Mouse (Mus musculus) CH12.LX (cell line): ENCODE data around the gene Ddb2.

Experiments used
- CTCF ChIP-seq, 2 experiments: IDR thresholded peaks in 1 of 2; conservative IDR thresholded peaks in 1 of 2; 2 replicates each; pipeline ENCODE4 v1.5.1; 2011 to 2012; ENCODE audit warnings: low read depth in 2 of 2, low read length in 2 of 2, improper control_type of control experiment in 1 of 2, inconsistent platforms in 1 of 2, mild to moderate bottlenecking in 1 of 2, moderate library complexity in 1 of 2
- EP300 ChIP-seq: IDR thresholded peaks from 2 replicates; pipeline ENCODE4 v1.6.1; 2011; ENCODE audit warnings: low read length, improper control_type of control experiment
- GABPA ChIP-seq: IDR thresholded peaks from 2 replicates; pipeline ENCODE4 v1.6.1; 2012; ENCODE audit warnings: low read depth, low read length, improper control_type of control experiment, inconsistent platforms; ENCODE audit not compliant: insufficient replicate concordance
- HCFC1 ChIP-seq: IDR thresholded peaks from 2 replicates; pipeline ENCODE4 v1.6.1; 2012; ENCODE audit warnings: low read depth, mild to moderate bottlenecking, inconsistent platforms, low read length, improper control_type of control experiment
- MEF2A ChIP-seq: IDR thresholded peaks from 2 replicates; pipeline ENCODE4 v1.6.1; 2014; ENCODE audit warnings: low read depth, mild to moderate bottlenecking, inconsistent platforms, low read length, improper control_type of control experiment, borderline replicate concordance
- MXI1 ChIP-seq: IDR thresholded peaks from 2 replicates; pipeline ENCODE4 v1.6.1; 2011; ENCODE audit warnings: mild to moderate bottlenecking, low read depth, low read length, improper control_type of control experiment
- NELFE ChIP-seq: IDR thresholded peaks from 2 replicates; pipeline ENCODE4 v1.6.1; 2011; ENCODE audit warnings: low read depth, low read length, improper control_type of control experiment
- POLR2A ChIP-seq: IDR thresholded peaks from 2 replicates; pipeline ENCODE4 v1.6.1; 2011; ENCODE audit warnings: low read depth, mild to moderate bottlenecking, improper control_type of control experiment, low read length
- TBP ChIP-seq: conservative IDR thresholded peaks from 2 replicates; pipeline ENCODE4 v1.6.1; 2011; ENCODE audit warnings: low read depth, low read length, improper control_type of control experiment
- ZC3H11A ChIP-seq: IDR thresholded peaks from 2 replicates; pipeline ENCODE4 v1.6.1; 2012; ENCODE audit warnings: low read depth, mild to moderate bottlenecking, inconsistent platforms, low read length, improper control_type of control experiment
- ZMIZ1 ChIP-seq: IDR thresholded peaks from 2 replicates; pipeline ENCODE4 v1.6.1; 2012; ENCODE audit warnings: low read depth, mild to moderate bottlenecking, inconsistent platforms, low read length, improper control_type of control experiment

DNA sequence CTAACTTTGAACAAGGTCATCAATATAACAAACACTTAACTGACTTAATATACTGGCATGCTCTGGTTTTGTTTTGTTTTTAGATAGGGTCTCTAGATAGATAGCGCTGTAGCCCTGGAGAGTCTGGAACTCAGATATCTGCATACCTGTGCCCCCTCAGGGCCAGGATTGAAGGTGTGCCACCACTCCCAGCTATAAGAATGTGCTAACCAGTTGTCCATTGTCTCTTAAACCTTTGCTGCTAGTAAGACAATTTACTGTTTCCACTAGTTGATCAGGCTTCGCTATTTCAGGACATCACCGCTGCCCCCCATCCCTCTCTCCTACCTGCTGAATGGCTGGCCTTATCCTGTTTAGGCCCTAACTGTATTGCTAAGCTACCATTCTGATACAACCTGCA lies 16.3 kb downstream of the Ddb2 start:
- TF ChIP-seq EP300, result no peak
- no peak for TF ChIP-seq TBP
- TF ChIP-seq NELFE, result no peak
- TF ChIP-seq CTCF (conservative IDR thresholded peaks at IDR 0.05 in 1 of 2, IDR thresholded peaks at IDR 0.05 in 1 of 2; ENCODE audit: low read depth in 2 of 2, low read length in 2 of 2), result no peak
- no peak for TF ChIP-seq GABPA
- no peak for TF ChIP-seq POLR2A
- TF ChIP-seq ZC3H11A, result no peak
- TF ChIP-seq ZMIZ1, result no peak
- TF ChIP-seq HCFC1, result no peak
- no peak for TF ChIP-seq MXI1
- no peak for TF ChIP-seq MEF2A
